Mouse (Mus musculus) megakaryocyte, embryonic 14.5 days (primary cell): ENCODE measurements around the gene Trim31.

Source experiments
- FLI1 ChIP-seq: IDR thresholded peaks from 2 replicates; pipeline ENCODE4 v1.6.1; 2012; ENCODE audit warnings: low read length, inconsistent platforms, mixed read lengths
- GATA1 ChIP-seq: IDR thresholded peaks from 3 replicates; pipeline ENCODE4 v1.6.1; 2012; ENCODE audit warnings: mixed read lengths, low read length, inconsistent platforms, borderline replicate concordance

DNA sequence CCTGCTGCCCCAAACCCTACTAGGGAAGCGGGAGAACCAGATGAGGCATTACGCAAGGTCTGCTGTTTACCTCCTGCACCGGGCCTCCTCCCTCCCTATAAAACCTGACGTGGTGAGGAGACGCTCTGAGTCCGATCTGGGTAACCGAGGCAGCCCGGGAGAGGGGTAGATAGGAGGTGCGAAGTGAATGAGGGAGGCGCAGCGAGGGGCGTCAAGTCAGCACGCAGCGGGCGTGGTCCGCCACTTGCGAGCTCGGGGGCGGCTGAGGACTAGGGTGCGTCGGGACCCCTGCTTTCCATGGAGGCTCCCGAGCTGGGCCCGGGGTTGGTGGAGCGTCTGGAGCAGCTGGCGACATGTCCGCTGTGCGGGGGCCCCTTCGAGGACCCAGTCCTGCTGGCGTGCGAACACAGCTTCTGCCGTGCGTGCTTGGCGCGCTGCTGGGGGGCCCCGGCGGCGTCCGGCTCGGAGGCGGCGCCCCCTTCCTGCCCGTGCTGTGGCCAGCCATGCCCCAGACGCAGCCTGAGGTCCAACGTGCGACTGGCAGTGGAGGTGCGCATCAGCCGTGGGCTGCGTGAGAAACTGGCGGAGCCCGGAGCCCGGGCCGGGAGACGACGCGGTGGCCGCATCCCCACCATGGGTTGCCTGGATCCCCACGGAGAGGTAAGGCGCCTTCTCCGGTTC is 45.0 kb downstream of the Trim31 start, which contains the start of gene Rnf39:
- TF ChIP-seq FLI1, result no peak
- no peak for TF ChIP-seq GATA1
